Mouse (Mus musculus) fibroblast of lung, adult 2 months (primary cell): ENCODE results near the gene Hdac8.
A peak's percentile ranks its signal among the peaks of the same experiment; 100 is the strongest.

Experiments
- DNase-seq: peaks from one replicate; pipeline ENCODE4 v3.0.0-alpha.2; 2011; ENCODE audit warnings: low read depth

The Hdac8 gene

GRCm38 (mm10) chrX:102504644-102505481 is at the start of gene Hdac8:
Hdac8 (minus strand) TSS chrX:102505359.
- DNase-seq = peak; percentile 38

DNA sequence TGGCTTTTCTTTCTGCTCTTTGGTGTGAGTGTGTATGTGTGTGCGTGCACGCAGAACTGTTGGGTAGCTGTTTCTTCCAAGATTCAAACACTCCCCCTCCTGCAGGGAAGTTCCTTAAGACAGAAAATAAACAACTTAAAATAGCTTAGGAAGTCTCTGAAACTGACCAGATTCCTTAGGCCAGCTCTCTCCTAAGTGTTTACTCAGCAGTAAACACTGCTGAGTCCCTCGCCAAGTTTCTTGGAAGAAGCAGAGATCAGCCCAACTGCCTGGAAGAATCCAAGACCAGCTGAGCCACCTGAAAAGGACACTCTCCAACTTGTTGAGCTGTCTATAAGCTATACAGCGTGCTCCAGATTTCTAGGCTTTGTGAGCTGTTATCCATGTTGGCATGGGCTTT is 4.0 kb upstream of the Hdac8 start:
- DNase-seq = no peak

- DNase-seq = no peak
Observed at GRCm38 (mm10) chrX:102504179-102504578, 980 bp downstream of the Hdac8 start.

GRCm38 (mm10) chrX:102493992-102494730 is 11.0 kb downstream of the Hdac8 start:
- no peak for DNase-seq

DNA sequence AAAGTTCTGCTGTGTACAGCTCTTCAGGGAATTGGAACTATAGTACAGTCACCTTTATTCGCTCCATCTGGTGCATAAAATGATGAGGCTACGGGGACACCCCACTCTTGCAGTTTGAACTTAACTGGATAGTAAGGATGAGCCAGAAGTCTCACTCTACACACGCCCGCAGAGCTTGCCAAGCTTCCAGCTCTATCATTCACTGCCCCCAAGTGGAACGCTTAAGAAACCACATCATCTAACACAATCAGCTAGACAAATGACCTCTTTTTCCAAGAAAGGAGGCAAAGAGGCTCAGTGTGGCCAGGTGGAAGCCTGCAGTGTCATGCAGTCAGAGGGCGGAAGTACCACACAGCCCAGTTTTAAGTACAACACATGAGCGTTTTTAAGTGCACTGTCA is 19.6 kb downstream of the Hdac8 start:
- no peak for DNase-seq

DNA sequence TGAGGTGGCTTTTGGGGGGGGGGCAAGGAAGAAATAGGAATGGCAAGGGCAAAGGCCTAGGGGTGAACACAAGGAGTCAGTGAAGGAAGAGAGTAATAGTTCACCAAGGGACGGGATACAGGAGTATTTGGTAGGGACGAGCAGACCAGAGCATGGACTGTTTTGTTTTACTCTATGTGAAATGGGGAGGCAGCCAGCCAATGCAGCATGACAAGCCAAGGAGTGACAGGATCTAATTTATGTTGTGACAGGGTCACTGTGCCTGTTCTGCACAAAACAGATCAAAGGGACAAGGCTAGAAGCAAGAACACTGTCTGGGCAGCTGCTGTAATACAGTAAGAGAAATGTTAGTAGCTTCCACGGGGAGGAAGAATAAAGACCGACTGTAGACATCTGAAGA is 25.5 kb downstream of the Hdac8 start:
- no peak for DNase-seq

- no peak for DNase-seq
Observed at GRCm38 (mm10) chrX:102478965-102479364, 26.2 kb downstream of the Hdac8 start.

GRCm38 (mm10) chrX:102478481-102478880 is 26.7 kb downstream of the Hdac8 start:
- DNase-seq = no peak

DNA sequence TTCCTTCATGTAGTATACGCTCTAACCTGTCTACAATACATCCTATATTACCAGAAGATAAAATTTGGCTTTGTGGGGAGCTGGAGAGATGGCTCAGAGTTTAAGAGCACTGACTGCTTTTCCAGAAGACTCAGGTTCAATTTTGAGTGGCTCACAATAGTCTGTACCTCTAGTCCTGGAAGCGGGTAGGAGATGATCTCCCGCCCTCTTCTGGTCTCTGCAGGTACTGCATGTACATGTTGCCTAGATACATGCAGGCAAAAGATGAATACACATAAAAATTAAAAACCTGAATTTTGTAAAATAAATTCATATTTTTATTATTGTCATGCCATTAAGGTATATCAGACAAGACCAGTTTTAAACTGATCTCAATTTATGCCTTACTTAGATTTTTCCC is 28.4 kb downstream of the Hdac8 start:
- no peak for DNase-seq

DNA sequence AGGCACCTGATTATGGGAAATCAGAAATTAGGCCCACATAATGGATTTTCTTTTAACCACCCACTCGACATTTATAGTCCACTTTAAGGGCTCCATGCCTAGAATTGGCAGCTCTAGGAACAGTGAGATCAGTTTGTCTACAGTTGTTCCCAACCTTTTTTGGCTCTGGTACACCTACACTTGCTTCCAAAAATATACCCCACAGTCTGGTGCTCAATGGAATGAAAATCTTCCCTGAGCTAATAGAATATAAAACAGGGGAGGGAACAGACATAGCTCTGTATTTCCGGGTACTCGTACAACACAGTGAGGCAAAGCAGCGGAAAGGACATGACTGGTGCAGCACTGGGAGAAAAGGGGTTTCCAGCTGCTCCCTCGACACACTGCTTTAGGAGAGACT is 29.6 kb downstream of the Hdac8 start:
- no peak for DNase-seq

DNA sequence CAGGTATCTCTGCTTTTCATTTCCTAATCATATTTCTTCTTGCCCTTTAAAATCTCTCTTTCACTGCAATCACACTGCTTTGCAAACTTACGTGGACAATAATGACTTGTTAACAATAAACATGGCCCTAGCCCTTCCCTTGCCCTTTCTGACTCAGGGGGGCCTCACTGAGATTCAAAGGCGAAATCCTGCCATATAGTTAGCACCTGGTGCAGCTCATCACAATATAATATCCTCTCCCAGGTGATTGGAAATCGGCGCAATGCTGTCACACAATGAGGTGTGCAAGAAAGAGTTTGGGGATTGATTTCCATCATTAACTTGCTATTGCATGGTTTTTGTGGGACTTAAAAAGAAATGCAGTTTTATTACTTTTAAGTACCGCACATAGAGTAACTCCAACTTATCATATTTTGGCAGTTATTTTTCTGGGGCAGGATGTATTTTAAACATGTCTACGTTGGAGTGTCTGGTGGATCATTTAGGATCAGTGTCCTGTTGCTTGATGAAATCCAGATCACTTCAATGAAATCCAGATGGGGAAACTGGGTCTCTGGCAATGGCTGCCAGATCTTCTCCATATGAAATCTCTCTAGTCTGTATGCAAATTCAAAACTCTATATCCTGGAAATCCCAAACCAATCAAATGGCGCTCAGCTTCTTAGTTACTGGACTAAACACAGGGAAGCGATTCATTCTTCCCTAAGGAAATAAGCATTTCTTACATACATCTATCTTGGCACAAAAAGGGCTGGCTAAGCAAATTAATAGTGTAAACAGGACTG is 86.6 kb downstream of the Hdac8 start:
- no peak for DNase-seq

GRCm38 (mm10) chrX:102416972-102417371 is 88.2 kb downstream of the Hdac8 start:
- DNase-seq = no peak

GRCm38 (mm10) chrX:102416386-102416785 is 88.8 kb downstream of the Hdac8 start:
- DNase-seq = no peak

DNA sequence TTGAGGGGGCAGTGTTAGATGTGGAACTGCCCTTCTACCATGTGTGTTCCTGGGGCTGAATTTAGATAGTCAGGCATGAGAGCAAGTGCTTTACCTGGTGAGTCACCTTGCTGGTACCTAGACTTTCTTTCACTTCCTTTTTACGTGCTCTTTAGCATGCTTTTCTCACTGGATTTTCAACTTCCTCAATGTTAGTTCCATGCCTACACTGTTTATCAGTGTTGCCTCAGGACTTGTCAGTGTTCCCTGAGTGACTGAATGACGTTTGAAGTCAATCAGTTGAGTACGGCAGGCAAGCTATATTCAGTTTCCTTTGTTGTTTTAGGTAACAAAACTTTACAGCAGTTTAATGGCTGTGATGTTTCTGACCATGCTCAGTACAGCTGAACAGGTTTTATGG is 120.4 kb downstream of the Hdac8 start:
- DNase-seq = no peak

GRCm38 (mm10) chrX:102383151-102383550 is 122.0 kb downstream of the Hdac8 start:
- no peak for DNase-seq

DNA sequence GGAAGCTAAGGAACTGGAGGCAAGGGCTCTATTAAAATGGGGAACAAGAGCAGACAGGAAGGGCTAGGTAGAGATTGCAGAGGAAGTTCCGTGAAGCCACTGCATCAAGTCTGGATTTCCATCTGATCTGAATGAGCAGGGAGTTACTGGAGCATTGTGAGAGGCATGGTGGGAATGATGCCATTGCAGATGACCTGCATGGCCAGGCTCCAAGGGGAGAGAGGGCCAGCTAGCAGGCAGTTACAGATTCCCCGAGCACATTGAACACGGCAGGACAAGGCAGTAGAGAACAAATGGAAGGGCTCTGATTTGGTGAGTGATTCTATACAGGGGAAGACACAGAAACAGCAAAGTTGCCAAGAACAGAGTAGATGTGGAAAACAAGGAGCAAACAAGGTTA is 138.6 kb downstream of the Hdac8 start:
- no peak for DNase-seq

DNA sequence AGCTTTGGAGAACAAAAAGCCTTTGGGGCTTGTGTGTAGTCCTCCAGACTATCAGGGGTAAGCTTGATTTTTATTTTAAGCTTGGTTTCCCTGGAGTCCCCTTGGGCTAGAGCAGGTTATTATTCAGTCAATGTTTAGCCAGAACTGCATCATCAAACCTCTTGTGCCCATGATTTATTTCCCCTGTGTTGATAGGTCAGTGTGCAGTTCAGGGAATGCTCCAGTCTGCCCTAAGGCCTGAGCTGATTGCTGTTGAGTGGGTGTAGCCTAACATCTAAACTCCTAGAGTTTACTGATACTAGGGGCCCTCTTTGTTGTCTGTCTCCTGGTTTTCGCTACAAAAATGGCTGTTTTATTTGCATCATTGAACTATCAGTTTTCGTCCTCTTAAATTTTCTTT is 142.9 kb downstream of the Hdac8 start:
- no peak for DNase-seq

- no peak for DNase-seq
Observed at GRCm38 (mm10) chrX:102353412-102353811, 151.7 kb downstream of the Hdac8 start.

DNA sequence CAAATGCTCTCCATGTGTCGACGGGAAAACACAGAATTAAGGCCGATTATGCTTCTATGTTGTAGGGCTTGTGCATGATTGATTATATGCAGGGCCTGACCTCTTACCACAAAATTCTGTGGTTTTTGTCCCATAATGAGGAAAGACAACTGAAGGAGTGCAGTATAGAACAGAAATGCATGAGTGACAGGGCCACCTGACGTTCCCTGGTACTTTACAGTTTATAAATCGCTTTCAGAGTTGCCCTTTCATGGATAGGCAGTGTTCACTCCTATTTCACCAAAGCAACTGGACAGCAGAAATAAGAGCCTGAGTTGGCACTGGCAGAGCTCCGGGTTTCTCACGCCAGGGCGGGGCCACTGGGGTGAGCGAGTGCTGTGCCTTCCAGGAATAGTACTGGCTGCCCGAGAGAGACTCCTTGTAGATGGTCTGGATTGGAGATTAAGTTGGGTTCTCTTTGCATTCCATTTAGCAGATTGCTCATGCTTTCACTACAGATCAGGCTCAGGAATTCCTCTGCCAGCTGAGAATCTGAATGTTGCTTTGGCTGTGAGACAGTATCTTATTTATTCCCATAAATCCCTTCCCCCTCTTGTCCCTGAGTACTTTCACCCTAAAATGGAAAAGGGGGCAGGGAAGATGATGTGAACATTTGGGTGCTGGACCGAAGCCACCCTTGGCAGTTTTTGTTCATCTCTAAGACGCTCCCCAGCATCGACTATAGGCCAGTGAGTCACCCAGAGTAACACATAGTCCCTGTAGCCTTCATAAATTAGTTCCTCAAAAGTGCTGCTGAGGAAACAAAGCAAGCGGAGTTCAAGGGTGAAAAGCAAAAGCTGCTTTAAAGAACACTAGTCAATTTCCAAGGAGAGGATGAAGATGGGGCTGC is 155.1 kb downstream of the Hdac8 start:
- peak; percentile 54 for DNase-seq

DNA sequence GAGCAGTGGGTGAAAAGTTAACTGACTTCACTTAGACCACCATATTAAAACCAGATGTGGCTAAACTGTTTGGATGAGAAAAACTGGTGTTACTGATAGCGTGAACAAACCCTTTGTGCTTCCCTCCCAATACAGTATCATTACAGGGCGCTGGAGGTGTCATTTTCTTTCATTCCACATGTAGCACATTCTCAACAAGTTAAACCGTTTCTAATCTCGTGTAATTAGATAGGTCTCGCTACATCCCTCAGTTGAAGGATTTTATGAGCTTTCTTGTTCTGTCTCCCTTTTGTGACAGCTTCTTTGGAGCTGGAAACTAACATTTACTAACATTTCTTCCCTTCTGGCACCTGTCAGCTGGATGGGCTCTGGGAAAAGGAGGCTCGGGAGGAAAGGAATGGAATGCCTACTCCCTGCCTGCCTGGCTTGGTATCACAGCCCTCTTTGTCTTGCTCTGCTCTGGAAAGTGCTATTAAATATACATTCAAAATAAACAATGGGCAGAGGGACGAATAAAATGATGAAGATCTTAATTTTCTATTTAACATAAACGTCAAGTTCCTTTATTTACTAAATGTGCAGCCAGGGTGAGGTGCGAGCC is 156.2 kb downstream of the Hdac8 start:
- no peak for DNase-seq

GRCm38 (mm10) chrX:102341688-102342087 is 163.5 kb downstream of the Hdac8 start:
- DNase-seq = no peak
